ENCODE assay signal across 13 mouse cellular contexts in the genomic region with DNA sequence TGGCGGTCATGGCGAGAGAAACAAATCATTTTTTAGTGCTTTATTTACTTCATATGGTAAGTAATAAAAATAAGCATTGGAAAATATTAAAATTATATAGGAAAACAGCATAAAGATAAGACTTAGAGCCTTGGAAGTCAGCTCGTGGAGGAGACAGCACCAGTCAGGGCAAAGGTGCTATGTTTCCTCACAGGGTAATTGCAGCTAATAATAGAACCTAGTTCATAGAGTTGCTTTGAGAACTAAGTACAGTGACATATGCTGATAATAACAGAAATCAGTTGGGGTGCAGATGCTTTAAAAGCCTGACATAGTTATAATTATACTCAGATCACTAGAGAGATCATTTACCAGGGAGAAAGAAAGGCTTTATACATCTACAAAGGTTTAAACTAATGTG.
"Had no signal": no experiment of that assay in that cellular context is flagged by ENCODE, and none has a peak within 500 bp of the region (broad histone marks: within the 10 kb centered on the region; RNA-seq: fewer than 3 reads in every experiment).

No protein-coding gene starts in this region.

- H3K4me2 ChIP-seq: limb, embryonic 13.5 days; liver, embryonic 13.5 days; midbrain, embryonic 12.5 days; neural tube, embryonic 13.5 days had no signal

- DNase-seq: kidney, adult 9 months; kidney, postnatal 10 days; kidney, postnatal 4 days; liver, embryonic 13.5 days; lung, adult 18-20 months; retina, postnatal 1 day; right cerebral cortex, postnatal 14 days; thymus, postnatal 4 days had no signal

- H3K27ac ChIP-seq: layer of hippocampus, adult 2 months; limb, embryonic 13.5 days; liver, embryonic 13.5 days; midbrain, embryonic 12.5 days; neural tube, embryonic 13.5 days had no signal

- H3K27me3 ChIP-seq: limb, embryonic 13.5 days; liver, embryonic 13.5 days; midbrain, embryonic 12.5 days; neural tube, embryonic 13.5 days had no signal

- ATAC-seq: midbrain, embryonic 16.5 days had no signal

- H3K9ac ChIP-seq: limb, embryonic 13.5 days; liver, embryonic 13.5 days; midbrain, embryonic 12.5 days; neural tube, embryonic 13.5 days had no signal

- H3K4me1 ChIP-seq: liver, embryonic 13.5 days; midbrain, embryonic 12.5 days; neural tube, embryonic 13.5 days had no signal

- H3K9me3 ChIP-seq: limb, embryonic 13.5 days; liver, embryonic 13.5 days; midbrain, embryonic 12.5 days; neural tube, embryonic 13.5 days had no signal

- H3K36me3 ChIP-seq: limb, embryonic 13.5 days; liver, embryonic 13.5 days; midbrain, embryonic 12.5 days; neural tube, embryonic 13.5 days had no signal

- H3K4me3 ChIP-seq: layer of hippocampus, adult 2 months; limb, embryonic 13.5 days; liver, embryonic 13.5 days; midbrain, embryonic 12.5 days; neural tube, embryonic 13.5 days had no signal
